Mouse (Mus musculus): ENCODE results near the gene Sh2d5. TPM values are rescaled to one million over a fixed set of nuclear protein-coding genes. Genes with fewer than 3 reads are reported as not detected.

The Sh2d5 gene
- polyA plus RNA-seq (2012; rRNA removed) = 0.23 and 0.29 TPM in 2 replicates

- peak; percentile 77 for DNase-seq
- Histone ChIP-seq H3K36me3 (ENCODE audit: control insufficient read depth, insufficient read depth, low read length) (no peaks in the 10 kb centered on the region), H3K27ac (ENCODE audit: insufficient read depth, low read depth, low read length) (no peak within 1 kb of the TSS), H3K4me1 (ENCODE audit: control insufficient read depth, insufficient read depth, low read length) (peaks cover 5% of the 10 kb centered on the region; the same call in 1 of the 2 replicates), H3K4me3 (ENCODE audit: insufficient read depth, low read depth, low read length) (peak within 1 kb of the TSS; percentile 49), H3K27me3 (replicated peaks; ENCODE audit: control insufficient read depth, insufficient read depth, low read length) (no peaks in the 10 kb centered on the region)
- 1% methylated on average over 68 of the region's 74 CpGs for WGBS
- no peak for TF ChIP-seq CTCF (conservative IDR thresholded peaks at IDR 0.05; ENCODE audit: insufficient read depth, insufficient read length, low read depth, low read length)
- no peak for TF ChIP-seq POLR2A (IDR thresholded peaks at IDR 0.05; ENCODE audit: low read depth, low read length)
Measured at GRCm38 (mm10) chr4:138250088-138250960, at the start of gene Sh2d5, which contains the start of gene Kif17. Sh2d5 (plus strand) TSS chr4:138250403. Kif17 (plus strand) TSS chr4:138250435.

DNA sequence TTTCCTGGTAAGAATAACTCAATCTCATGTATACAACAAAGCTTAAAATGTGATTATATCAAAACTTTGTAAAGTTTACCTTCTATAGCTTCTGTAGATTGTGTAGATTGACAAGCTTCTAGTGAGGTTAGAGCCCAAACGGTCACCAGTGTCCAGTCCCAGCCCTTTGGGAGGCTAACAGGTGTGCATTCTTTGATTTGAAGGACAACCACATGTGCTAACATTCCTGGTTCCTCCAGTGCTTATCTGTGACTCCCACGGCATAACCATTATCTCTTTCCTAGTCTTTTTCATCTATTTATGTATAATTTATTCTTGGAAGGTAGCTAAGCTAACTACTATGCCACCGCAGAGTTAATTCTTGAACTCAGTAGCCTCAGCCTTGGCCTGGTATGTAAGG lies 49.4 kb upstream of the Sh2d5 start:
- peaks cover 18% of the 10 kb centered on the region for H3K36me3 ChIP-seq (ENCODE audit: control insufficient read depth, insufficient read depth, low read length)
- 85% methylated on average over 3 of the region's 3 CpGs for WGBS
- no peak for DNase-seq

GRCm38 (mm10) chr4:138201696-138202095 lies 48.5 kb upstream of the Sh2d5 start:
- 73% methylated on average over 9 of the region's 9 CpGs for WGBS
- Histone ChIP-seq H3K27me3 (replicated peaks; ENCODE audit: control insufficient read depth, insufficient read depth, low read length) (no peaks in the 10 kb centered on the region), H3K4me3 (ENCODE audit: insufficient read depth, low read depth, low read length) (no peak overlapping the region), H3K4me1 (ENCODE audit: control insufficient read depth, insufficient read depth, low read length) (no peaks in the 10 kb centered on the region), H3K27ac (ENCODE audit: insufficient read depth, low read depth, low read length) (no peak overlapping the region), H3K36me3 (ENCODE audit: control insufficient read depth, insufficient read depth, low read length) (peaks cover 20% of the 10 kb centered on the region)
- no peak for DNase-seq
- TF ChIP-seq POLR2A (IDR thresholded peaks at IDR 0.05; ENCODE audit: low read depth, low read length) = no peak
- TF ChIP-seq CTCF (conservative IDR thresholded peaks at IDR 0.05; ENCODE audit: insufficient read depth, insufficient read length, low read depth, low read length) = no peak

More for the DNA sequence above, 49.4 kb upstream of the Sh2d5 start:
- TF ChIP-seq POLR2A (IDR thresholded peaks at IDR 0.05; ENCODE audit: low read depth, low read length) (no peak), CTCF (conservative IDR thresholded peaks at IDR 0.05; ENCODE audit: insufficient read depth, insufficient read length, low read depth, low read length) (no peak)
- H3K4me1 ChIP-seq (ENCODE audit: control insufficient read depth, insufficient read depth, low read length) = no peaks in the 10 kb centered on the region
- H3K27me3 ChIP-seq (replicated peaks; ENCODE audit: control insufficient read depth, insufficient read depth, low read length) = no peaks in the 10 kb centered on the region
- no peak overlapping the region for H3K27ac ChIP-seq (ENCODE audit: insufficient read depth, low read depth, low read length)
- H3K4me3 ChIP-seq (ENCODE audit: insufficient read depth, low read depth, low read length) = no peak overlapping the region

DNA sequence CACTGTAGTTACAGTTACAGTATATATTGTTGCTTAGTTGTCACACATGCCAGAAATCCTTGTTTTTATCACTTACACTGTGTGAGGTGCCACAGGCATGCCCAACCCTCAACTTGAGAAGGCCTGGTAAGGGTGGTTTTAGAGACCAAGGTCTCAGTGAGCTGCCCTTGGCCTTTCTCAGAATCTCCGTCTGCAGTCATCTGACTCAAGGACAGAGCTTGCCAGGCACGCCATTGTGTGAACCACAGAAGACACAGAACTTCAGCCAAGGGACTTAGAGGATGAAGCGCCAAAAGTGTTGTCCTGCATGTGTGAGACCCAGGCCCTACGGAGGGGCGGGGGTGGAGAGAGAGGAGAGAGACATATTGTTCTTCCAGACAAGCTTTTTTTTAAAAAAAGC lies 40.1 kb upstream of the Sh2d5 start:
- Histone ChIP-seq H3K27me3 (replicated peaks; ENCODE audit: control insufficient read depth, insufficient read depth, low read length) (no peaks in the 10 kb centered on the region), H3K4me1 (ENCODE audit: control insufficient read depth, insufficient read depth, low read length) (no peaks in the 10 kb centered on the region), H3K27ac (ENCODE audit: insufficient read depth, low read depth, low read length) (no peak overlapping the region), H3K36me3 (ENCODE audit: control insufficient read depth, insufficient read depth, low read length) (peaks cover 2% of the 10 kb centered on the region; the same call in 1 of the 2 replicates), H3K4me3 (ENCODE audit: insufficient read depth, low read depth, low read length) (no peak overlapping the region)
- TF ChIP-seq CTCF (conservative IDR thresholded peaks at IDR 0.05; ENCODE audit: insufficient read depth, insufficient read length, low read depth, low read length) (no peak), POLR2A (IDR thresholded peaks at IDR 0.05; ENCODE audit: low read depth, low read length) (no peak)
- no peak for DNase-seq
- 94% methylated on average over 5 of the region's 5 CpGs for WGBS

- peaks cover 8% of the 10 kb centered on the region; the same call in 1 of the 2 replicates for H3K4me1 ChIP-seq (ENCODE audit: control insufficient read depth, insufficient read depth, low read length)
- TF ChIP-seq CTCF (conservative IDR thresholded peaks at IDR 0.05; ENCODE audit: insufficient read depth, insufficient read length, low read depth, low read length) (no peak), POLR2A (IDR thresholded peaks at IDR 0.05; ENCODE audit: low read depth, low read length) (no peak)
- no peak for DNase-seq
- H3K36me3 ChIP-seq (ENCODE audit: control insufficient read depth, insufficient read depth, low read length) = no peaks in the 10 kb centered on the region; the same call in 1 of the 2 replicates
- 61% methylated on average over 3 of the region's 3 CpGs for WGBS
- H3K4me3 ChIP-seq (ENCODE audit: insufficient read depth, low read depth, low read length) = no peak overlapping the region
- H3K27me3 ChIP-seq (replicated peaks; ENCODE audit: control insufficient read depth, insufficient read depth, low read length) = no peaks in the 10 kb centered on the region
- no peak overlapping the region for H3K27ac ChIP-seq (ENCODE audit: insufficient read depth, low read depth, low read length)
Measured at GRCm38 (mm10) chr4:138213861-138214260, 36.3 kb upstream of the Sh2d5 start.

DNA sequence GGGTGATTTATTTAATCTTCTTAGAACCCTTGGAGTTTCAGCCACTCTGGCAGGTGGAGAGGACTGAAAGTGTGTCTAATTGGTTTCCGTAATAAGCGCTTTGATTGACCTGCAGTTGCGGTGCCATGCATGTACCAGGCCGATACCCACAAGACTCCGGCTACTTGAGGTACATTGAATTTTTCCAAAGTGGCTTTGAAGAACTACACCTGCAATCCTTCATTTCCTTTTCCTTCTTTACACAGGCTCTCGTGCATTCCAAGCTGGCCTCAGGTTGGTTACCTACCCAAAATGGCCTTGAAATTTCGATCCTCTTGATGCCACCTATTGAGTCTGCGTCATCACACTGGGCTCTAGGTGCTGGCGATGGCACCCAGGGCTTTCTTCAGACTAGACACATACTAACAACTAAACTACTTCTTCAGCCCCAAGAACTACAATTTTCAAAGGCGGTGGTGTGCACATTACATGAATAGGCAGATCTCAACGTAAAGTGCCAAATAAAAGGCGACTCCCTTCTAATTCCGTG lies 34.5 kb upstream of the Sh2d5 start:
- whole genome bisulfite sequencing = 44% methylated on average over 13 of the region's 13 CpGs
- TF ChIP-seq POLR2A (IDR thresholded peaks at IDR 0.05; ENCODE audit: low read depth, low read length) (no peak), CTCF (conservative IDR thresholded peaks at IDR 0.05; ENCODE audit: insufficient read depth, insufficient read length, low read depth, low read length) (no peak)
- H3K27ac ChIP-seq (ENCODE audit: insufficient read depth, low read depth, low read length) = peak overlapping the region; percentile 82

More for the DNA sequence above, 34.5 kb upstream of the Sh2d5 start:
- DNase-seq = no peak
- H3K27me3 ChIP-seq (replicated peaks; ENCODE audit: control insufficient read depth, insufficient read depth, low read length) = no peaks in the 10 kb centered on the region
- H3K36me3 ChIP-seq (ENCODE audit: control insufficient read depth, insufficient read depth, low read length) = no peaks in the 10 kb centered on the region
- peak overlapping the region; percentile 95 for H3K4me3 ChIP-seq (ENCODE audit: insufficient read depth, low read depth, low read length)
- H3K4me1 ChIP-seq (ENCODE audit: control insufficient read depth, insufficient read depth, low read length) = peaks cover 8% of the 10 kb centered on the region; the same call in 1 of the 2 replicates
